Mouse (Mus musculus): ENCODE measurements around the gene Csad.
A peak's percentile ranks its signal among the peaks of the same experiment; 100 is the strongest.
"Not testable (repeated sequence)": the region's sequence is repeated elsewhere in the genome, so short reads cannot be mapped to it uniquely, and the experiment has no call there.

Csad gene

GRCm38 (mm10) chr15:102235371-102236027, 31.0 kb upstream of the Csad start:
- DNase-seq (ENCODE audit: low spot score): no peak

GRCm38 (mm10) chr15:102233896-102234295, 29.4 kb upstream of the Csad start:
- no peak for DNase-seq (ENCODE audit: low spot score)

- DNase-seq (ENCODE audit: low spot score): no peak
Measured at GRCm38 (mm10) chr15:102232764-102233163, 28.2 kb upstream of the Csad start.

GRCm38 (mm10) chr15:102231748-102232147, 27.2 kb upstream of the Csad start, which contains the start of gene Itgb7:
Gene Itgb7, minus strand, starts transcription at chr15:102231944.
- no peak for DNase-seq (ENCODE audit: low spot score)

GRCm38 (mm10) chr15:102230408-102231321, 26.1 kb upstream of the Csad start:
- DNase-seq (ENCODE audit: low spot score): no peak

GRCm38 (mm10) chr15:102225619-102226018, 21.1 kb upstream of the Csad start:
- not testable (repeated sequence) for DNase-seq (ENCODE audit: low spot score)

- DNase-seq (ENCODE audit: low spot score): no peak
Measured at GRCm38 (mm10) chr15:102224992-102225617, 20.6 kb upstream of the Csad start.

- DNase-seq (ENCODE audit: low spot score): peak; percentile 82
Measured at GRCm38 (mm10) chr15:102224186-102224991, 19.9 kb upstream of the Csad start.

- DNase-seq (ENCODE audit: low spot score): no peak
Measured at GRCm38 (mm10) chr15:102222386-102222785, 17.9 kb upstream of the Csad start.

GRCm38 (mm10) chr15:102217325-102217724, 12.8 kb upstream of the Csad start:
- DNase-seq (ENCODE audit: low spot score): no peak

GRCm38 (mm10) chr15:102216459-102217228, 12.1 kb upstream of the Csad start:
- DNase-seq (ENCODE audit: low spot score): no peak

GRCm38 (mm10) chr15:102215624-102216023, 11.1 kb upstream of the Csad start:
- DNase-seq (ENCODE audit: low spot score): no peak

GRCm38 (mm10) chr15:102214132-102214531, 9.6 kb upstream of the Csad start:
- DNase-seq (ENCODE audit: low spot score): no peak

GRCm38 (mm10) chr15:102211895-102212294, 7.4 kb upstream of the Csad start:
- no peak for DNase-seq (ENCODE audit: low spot score)

GRCm38 (mm10) chr15:102210816-102211215, 6.3 kb upstream of the Csad start:
- DNase-seq (ENCODE audit: low spot score): no peak

GRCm38 (mm10) chr15:102209114-102209513, 4.6 kb upstream of the Csad start:
- no peak for DNase-seq (ENCODE audit: low spot score)

GRCm38 (mm10) chr15:102208092-102208561, 3.6 kb upstream of the Csad start:
- DNase-seq (ENCODE audit: low spot score): no peak

GRCm38 (mm10) chr15:102207351-102207750, 2.8 kb upstream of the Csad start:
- no peak for DNase-seq (ENCODE audit: low spot score)

GRCm38 (mm10) chr15:102205779-102206178, 1.3 kb upstream of the Csad start:
- DNase-seq (ENCODE audit: low spot score): no peak

- peak; percentile 68 for DNase-seq (ENCODE audit: low spot score)
Measured at GRCm38 (mm10) chr15:102203835-102204381, 616 bp downstream of the Csad start.

All from embryo, embryonic 10 days (tissue).